Mouse (Mus musculus): ENCODE data around the gene Atp2c1.

Atp2c1 gene

GRCm38 (mm10) chr9:105502389-105502788, 24.7 kb downstream of the Atp2c1 start:
- Histone ChIP-seq H3K9me3 (ENCODE audit: low read length) (no peaks in the 10 kb centered on the region), H3K4me1 (replicated peaks; ENCODE audit: low read depth, low read length) (no peaks in the 10 kb centered on the region), H3K36me3 (ENCODE audit: insufficient read depth, low read length) (no peaks in the 10 kb centered on the region), H3K27me3 (ENCODE audit: insufficient read depth, low read length) (no peaks in the 10 kb centered on the region), H3K4me3 (replicated peaks; ENCODE audit: low read length) (no peak overlapping the region)
- TF ChIP-seq CTCF (conservative IDR thresholded peaks at IDR 0.05; ENCODE audit: low read length): no peak
- no peak for TF ChIP-seq NANOG (IDR thresholded peaks at IDR 0.05; ENCODE audit: borderline replicate concordance, low read length)
- TF ChIP-seq POU5F1 (IDR thresholded peaks at IDR 0.05; ENCODE audit: borderline replicate concordance, low read length): no peak

- Histone ChIP-seq H3K9me3 (ENCODE audit: low read length) (no peaks in the 10 kb centered on the region), H3K36me3 (ENCODE audit: insufficient read depth, low read length) (no peaks in the 10 kb centered on the region), H3K4me3 (replicated peaks; ENCODE audit: low read length) (peak overlapping the region; percentile 95), H3K4me1 (replicated peaks; ENCODE audit: low read depth, low read length) (peaks cover 21% of the 10 kb centered on the region), H3K27me3 (ENCODE audit: insufficient read depth, low read length) (no peaks in the 10 kb centered on the region)
- TF ChIP-seq POU5F1 (IDR thresholded peaks at IDR 0.05; ENCODE audit: borderline replicate concordance, low read length) (no peak), CTCF (conservative IDR thresholded peaks at IDR 0.05; ENCODE audit: low read length) (peak; percentile 65)
Observed at GRCm38 (mm10) chr9:105495316-105496174, 31.6 kb downstream of the Atp2c1 start.

GRCm38 (mm10) chr9:105494553-105495315, 32.4 kb downstream of the Atp2c1 start:
- Histone ChIP-seq H3K4me1 (replicated peaks; ENCODE audit: low read depth, low read length) (peaks cover 21% of the 10 kb centered on the region), H3K9me3 (ENCODE audit: low read length) (no peaks in the 10 kb centered on the region), H3K27me3 (ENCODE audit: insufficient read depth, low read length) (no peaks in the 10 kb centered on the region), H3K4me3 (replicated peaks; ENCODE audit: low read length) (peak overlapping the region; percentile 95), H3K36me3 (ENCODE audit: insufficient read depth, low read length) (peaks cover under 1% of the 10 kb centered on the region; the same call in 1 of the 2 replicates)
- no peak for TF ChIP-seq NANOG (IDR thresholded peaks at IDR 0.05; ENCODE audit: borderline replicate concordance, low read length)
- TF ChIP-seq CTCF (conservative IDR thresholded peaks at IDR 0.05; ENCODE audit: low read length): no peak
- TF ChIP-seq POU5F1 (IDR thresholded peaks at IDR 0.05; ENCODE audit: borderline replicate concordance, low read length): no peak

- peaks cover 18% of the 10 kb centered on the region for H3K36me3 ChIP-seq (ENCODE audit: insufficient read depth, low read length)
- H3K9me3 ChIP-seq (ENCODE audit: low read length): no peaks in the 10 kb centered on the region
- H3K27me3 ChIP-seq (ENCODE audit: insufficient read depth, low read length): no peaks in the 10 kb centered on the region
- H3K4me3 ChIP-seq (replicated peaks; ENCODE audit: low read length): no peak overlapping the region
- peaks cover 27% of the 10 kb centered on the region for H3K4me1 ChIP-seq (replicated peaks; ENCODE audit: low read depth, low read length)
- no peak for TF ChIP-seq POU5F1 (IDR thresholded peaks at IDR 0.05; ENCODE audit: borderline replicate concordance, low read length)
- no peak for TF ChIP-seq CTCF (conservative IDR thresholded peaks at IDR 0.05; ENCODE audit: low read length)
- TF ChIP-seq NANOG (IDR thresholded peaks at IDR 0.05; ENCODE audit: borderline replicate concordance, low read length): no peak
Observed at GRCm38 (mm10) chr9:105492744-105493143, 34.4 kb downstream of the Atp2c1 start.

GRCm38 (mm10) chr9:105488363-105488762, 38.8 kb downstream of the Atp2c1 start:
- TF ChIP-seq CTCF (conservative IDR thresholded peaks at IDR 0.05; ENCODE audit: low read length) (no peak), POU5F1 (IDR thresholded peaks at IDR 0.05; ENCODE audit: borderline replicate concordance, low read length) (no peak), NANOG (IDR thresholded peaks at IDR 0.05; ENCODE audit: borderline replicate concordance, low read length) (no peak)
- Histone ChIP-seq H3K4me3 (replicated peaks; ENCODE audit: low read length) (no peak overlapping the region), H3K4me1 (replicated peaks; ENCODE audit: low read depth, low read length) (peaks cover 46% of the 10 kb centered on the region), H3K27me3 (ENCODE audit: insufficient read depth, low read length) (no peaks in the 10 kb centered on the region), H3K36me3 (ENCODE audit: insufficient read depth, low read length) (peaks cover 20% of the 10 kb centered on the region), H3K9me3 (ENCODE audit: low read length) (no peaks in the 10 kb centered on the region)

GRCm38 (mm10) chr9:105484338-105485084, 42.6 kb downstream of the Atp2c1 start:
- Histone ChIP-seq H3K9me3 (ENCODE audit: low read length) (no peaks in the 10 kb centered on the region), H3K4me3 (replicated peaks; ENCODE audit: low read length) (no peak overlapping the region), H3K36me3 (ENCODE audit: insufficient read depth, low read length) (peaks cover 22% of the 10 kb centered on the region), H3K27me3 (ENCODE audit: insufficient read depth, low read length) (no peaks in the 10 kb centered on the region), H3K4me1 (replicated peaks; ENCODE audit: low read depth, low read length) (peaks cover 53% of the 10 kb centered on the region)
- TF ChIP-seq NANOG (IDR thresholded peaks at IDR 0.05; ENCODE audit: borderline replicate concordance, low read length) (no peak), CTCF (conservative IDR thresholded peaks at IDR 0.05; ENCODE audit: low read length) (no peak), POU5F1 (IDR thresholded peaks at IDR 0.05; ENCODE audit: borderline replicate concordance, low read length) (no peak)

- Histone ChIP-seq H3K36me3 (ENCODE audit: insufficient read depth, low read length) (peaks cover 16% of the 10 kb centered on the region), H3K4me1 (replicated peaks; ENCODE audit: low read depth, low read length) (peaks cover 53% of the 10 kb centered on the region), H3K27me3 (ENCODE audit: insufficient read depth, low read length) (no peaks in the 10 kb centered on the region), H3K4me3 (replicated peaks; ENCODE audit: low read length) (no peak overlapping the region), H3K9me3 (ENCODE audit: low read length) (no peaks in the 10 kb centered on the region)
- TF ChIP-seq NANOG (IDR thresholded peaks at IDR 0.05; ENCODE audit: borderline replicate concordance, low read length) (no peak), POU5F1 (IDR thresholded peaks at IDR 0.05; ENCODE audit: borderline replicate concordance, low read length) (no peak), CTCF (conservative IDR thresholded peaks at IDR 0.05; ENCODE audit: low read length) (no peak)
Observed at GRCm38 (mm10) chr9:105483880-105484279, 43.2 kb downstream of the Atp2c1 start.
